Mouse (Mus musculus) cerebellum, adult 11 months (tissue): ENCODE data around the gene Ifitm3.
"Not testable (repeated sequence)": the region's sequence is repeated elsewhere in the genome, so short reads cannot be mapped to it uniquely, and the experiment has no call there.

Experiments used
- DNase-seq: peaks from one replicate; pipeline ENCODE4 v3.0.0; 2022

The Ifitm3 gene

GRCm38 (mm10) chr7:140998853-140999700 is 11.5 kb downstream of the Ifitm3 start:
- no peak for DNase-seq

GRCm38 (mm10) chr7:140997817-140998216 is 12.8 kb downstream of the Ifitm3 start:
- DNase-seq = no peak

- no peak for DNase-seq
Measured at GRCm38 (mm10) chr7:140991117-140991689, 19.4 kb downstream of the Ifitm3 start.

GRCm38 (mm10) chr7:140990622-140991021 is 19.9 kb downstream of the Ifitm3 start:
- no peak for DNase-seq

DNA sequence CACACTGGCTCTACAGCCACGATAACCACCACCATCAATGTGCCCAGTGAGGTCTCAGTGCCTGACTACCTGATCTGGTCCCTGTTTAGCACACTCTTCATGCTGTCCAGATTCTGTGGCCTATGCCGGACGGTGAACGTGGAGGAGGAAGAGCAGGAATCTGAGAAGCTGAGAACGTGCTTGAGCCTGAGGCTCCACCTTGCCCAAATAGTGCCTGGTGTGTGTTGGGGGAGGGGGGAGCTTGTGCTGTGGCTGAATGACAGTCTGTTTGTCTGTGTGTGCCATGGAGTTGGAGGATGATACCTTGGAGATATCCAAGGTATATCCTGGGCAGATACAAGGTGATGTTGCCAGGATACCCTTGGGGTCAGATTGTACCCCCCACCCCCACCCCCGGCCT is 20.4 kb downstream of the Ifitm3 start:
- DNase-seq = no peak

- DNase-seq = no peak
Measured at GRCm38 (mm10) chr7:140989022-140989421, 21.5 kb downstream of the Ifitm3 start.

DNA sequence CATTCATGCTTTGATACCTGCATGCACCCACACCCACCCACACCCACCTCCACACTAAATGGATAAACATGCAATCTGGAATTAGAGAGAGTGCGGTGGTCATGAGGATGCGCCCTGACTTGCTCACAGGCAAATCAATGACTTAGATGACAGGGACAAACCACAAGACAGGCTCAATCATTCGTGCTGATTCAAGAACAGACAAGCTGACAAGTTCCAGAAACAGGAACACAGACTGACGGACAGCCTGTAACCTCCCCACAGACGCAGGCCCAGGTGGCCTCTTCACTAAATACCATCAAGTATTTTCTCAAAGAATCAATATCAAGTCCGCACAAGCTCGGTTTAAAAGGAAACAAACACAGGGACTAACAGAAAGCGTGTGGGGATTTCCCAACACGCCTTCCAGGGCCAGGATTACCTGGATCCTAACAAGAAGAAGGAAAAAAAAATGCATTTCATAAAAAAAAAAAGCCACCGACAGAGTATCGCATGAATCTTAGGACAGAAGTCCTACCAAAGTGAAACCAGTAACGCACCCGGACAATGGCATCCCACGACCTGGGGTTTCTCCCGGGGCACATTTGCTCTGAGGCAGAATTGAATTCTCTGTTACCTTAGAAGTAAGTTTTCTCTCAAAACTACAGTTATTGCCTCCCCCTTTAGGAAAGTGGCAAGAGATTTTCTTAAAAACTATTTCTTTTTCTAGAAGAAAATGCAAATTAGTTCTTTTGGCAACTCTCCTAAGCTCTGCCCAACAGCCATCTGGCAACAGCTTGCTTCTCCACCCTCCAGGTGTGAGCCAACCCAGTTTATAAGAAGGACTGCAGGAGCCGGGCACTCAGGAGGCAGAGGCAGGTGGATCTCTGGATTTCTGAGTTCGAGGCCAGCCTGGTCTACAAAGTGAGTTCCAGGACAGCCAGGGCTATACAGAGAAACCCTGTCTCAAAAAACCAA is 23.1 kb downstream of the Ifitm3 start:
- no peak for DNase-seq

DNA sequence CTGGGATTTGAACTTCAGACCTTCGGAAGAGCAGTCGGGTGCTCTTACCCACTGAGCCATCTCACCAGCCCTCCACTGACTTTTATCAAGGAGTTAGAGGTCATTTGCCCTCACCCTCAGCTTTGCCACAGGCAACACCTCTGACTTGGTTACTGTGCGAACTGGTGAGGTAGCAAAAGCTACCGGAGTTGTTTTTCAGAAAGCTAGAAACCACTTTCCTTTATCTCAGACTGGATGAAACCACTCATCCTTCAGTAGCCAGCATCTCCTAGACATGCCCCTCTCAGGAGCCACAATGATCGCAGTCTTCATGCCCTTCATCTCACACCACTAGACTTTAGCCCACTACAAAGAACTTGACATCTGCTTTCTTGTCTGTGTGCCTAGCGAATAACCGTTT is 27.6 kb downstream of the Ifitm3 start:
- no peak for DNase-seq

DNA sequence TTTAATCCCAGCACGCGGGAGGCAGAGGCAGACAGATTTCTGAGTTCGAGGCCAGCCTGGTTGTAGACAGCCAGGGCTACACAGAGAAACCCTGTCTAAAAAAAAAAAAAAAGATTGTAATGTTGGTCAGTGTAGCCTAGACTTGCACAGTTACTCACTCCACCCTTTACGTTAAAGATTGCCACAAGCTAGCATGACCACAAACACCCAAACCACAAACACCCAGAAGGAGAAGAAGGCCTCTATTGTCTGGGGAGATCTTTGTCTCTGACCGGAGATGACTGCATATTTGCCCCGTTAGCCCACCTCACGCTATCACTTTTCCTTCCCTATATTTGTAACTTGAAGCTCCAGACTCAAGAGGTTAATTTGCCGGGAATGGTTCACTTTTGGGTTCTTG is 28.9 kb downstream of the Ifitm3 start:
- DNase-seq = no peak

- not testable (repeated sequence) for DNase-seq
Measured at GRCm38 (mm10) chr7:140976720-140977119, 33.9 kb downstream of the Ifitm3 start.

- no peak for DNase-seq
Measured at GRCm38 (mm10) chr7:140975465-140975864, 35.1 kb downstream of the Ifitm3 start.

GRCm38 (mm10) chr7:140974940-140975339 is 35.6 kb downstream of the Ifitm3 start:
- no peak for DNase-seq

GRCm38 (mm10) chr7:140973396-140974165 is 37.0 kb downstream of the Ifitm3 start:
- DNase-seq = no peak

- DNase-seq = no peak
Measured at GRCm38 (mm10) chr7:140971479-140972171, 38.9 kb downstream of the Ifitm3 start.

DNA sequence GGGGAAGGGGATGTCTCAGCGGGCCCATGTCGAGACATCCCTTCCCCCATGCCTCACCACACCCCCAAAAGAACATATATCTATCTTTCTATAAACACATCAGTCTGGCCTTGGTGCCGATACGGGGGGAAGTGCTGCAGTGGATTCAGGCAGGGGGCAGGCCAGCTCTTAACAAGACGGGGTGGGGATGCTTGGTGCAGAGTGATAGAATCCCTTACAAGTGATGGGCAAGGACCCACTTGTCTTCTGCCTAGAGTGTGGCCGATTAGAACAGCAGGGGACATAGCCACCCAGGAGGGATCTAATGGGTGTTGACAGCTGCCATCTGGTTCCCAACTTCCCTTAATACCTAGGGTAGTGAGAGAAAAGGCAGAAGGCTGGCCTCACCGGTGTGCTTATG is 39.6 kb downstream of the Ifitm3 start:
- DNase-seq = no peak

GRCm38 (mm10) chr7:140968710-140969109 is 41.9 kb downstream of the Ifitm3 start:
- not testable (repeated sequence) for DNase-seq

DNA sequence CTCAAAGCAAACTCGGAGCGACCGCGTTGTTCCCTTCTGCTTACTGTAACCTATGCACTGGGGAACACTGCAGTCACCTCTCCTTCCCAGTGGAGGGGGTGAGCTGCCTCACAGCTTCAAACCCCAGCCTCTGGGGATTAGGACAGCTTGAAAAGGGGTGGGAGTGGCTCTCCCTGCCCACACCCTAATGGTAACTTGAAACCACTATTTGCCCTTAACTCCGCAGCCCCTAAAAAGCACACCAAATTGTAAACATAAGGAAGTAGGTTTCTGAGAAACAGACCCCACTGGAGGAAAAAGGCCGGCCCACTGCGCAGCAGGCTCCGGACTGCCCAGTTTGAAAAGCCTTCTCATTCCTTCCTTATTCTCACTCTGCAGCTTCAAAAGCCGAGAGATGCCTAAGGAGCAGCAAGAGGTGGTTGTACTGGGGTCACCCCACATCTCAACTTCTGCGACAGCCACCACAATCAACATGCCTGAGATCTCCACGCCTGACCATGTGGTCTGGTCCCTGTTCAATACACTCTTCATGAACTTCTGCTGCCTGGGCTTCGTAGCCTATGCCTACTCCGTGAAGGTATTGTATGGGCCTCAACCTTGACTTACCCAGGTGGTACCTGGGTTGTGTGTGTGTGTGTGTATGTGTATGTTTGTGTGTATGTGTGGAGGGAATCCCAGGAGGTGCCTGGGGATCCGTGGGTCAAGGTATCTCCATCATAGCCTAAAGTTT is 42.5 kb downstream of the Ifitm3 start:
- DNase-seq = no peak

- DNase-seq = no peak
Measured at GRCm38 (mm10) chr7:140966921-140967320, 43.6 kb downstream of the Ifitm3 start, which contains the start of gene Ifitm1. Ifitm1 (plus strand) TSS chr7:140967221.

DNA sequence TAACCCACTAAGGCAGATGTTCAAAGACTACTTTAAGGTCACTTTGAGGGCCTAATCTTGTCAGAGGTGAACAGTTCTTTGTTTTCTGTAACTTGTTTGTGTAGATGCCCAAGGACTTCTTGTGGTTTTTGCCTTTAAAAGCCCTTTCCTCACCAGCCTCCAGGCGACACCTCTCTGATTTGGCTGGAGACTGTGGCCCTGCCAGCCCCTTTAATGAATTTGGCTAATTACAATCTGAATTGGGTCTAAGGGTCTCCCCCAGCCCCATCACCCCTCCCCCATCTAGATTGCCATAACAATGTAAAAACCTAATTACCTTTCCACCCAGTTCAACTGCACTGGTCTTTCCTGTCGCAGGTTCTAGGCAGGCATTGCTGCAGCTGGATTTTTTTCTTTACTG is 47.8 kb downstream of the Ifitm3 start:
- DNase-seq = no peak

GRCm38 (mm10) chr7:140961416-140961815 is 49.2 kb downstream of the Ifitm3 start:
- DNase-seq = no peak

DNA sequence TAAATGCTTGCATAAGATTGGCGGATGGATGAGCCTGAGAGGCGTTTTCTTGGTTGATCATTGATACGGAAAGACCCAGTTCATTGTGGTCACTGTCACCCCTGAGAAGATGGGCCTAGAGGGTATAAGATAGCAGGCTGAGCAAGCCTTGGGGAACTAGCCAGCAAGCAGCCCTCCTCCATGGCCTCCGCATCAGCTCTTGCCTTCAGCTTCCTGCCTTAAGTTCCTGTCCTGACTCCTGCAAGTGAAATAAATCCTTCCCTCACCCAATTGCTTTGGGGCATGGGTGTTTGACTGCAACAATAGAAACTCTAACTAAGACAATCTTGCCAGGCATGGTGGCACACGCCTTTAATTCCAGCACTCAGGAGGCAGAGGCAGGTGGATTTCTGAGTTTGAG is 50.5 kb downstream of the Ifitm3 start:
- DNase-seq = no peak
